Mouse (Mus musculus): Measurements from ENCODE around the gene Olfr1221. TPM values are rescaled to one million over a fixed set of nuclear protein-coding genes. Genes with fewer than 3 reads are reported as not detected.
"Not testable (repeated sequence)": the region's sequence is repeated elsewhere in the genome, so short reads cannot be mapped to it uniquely, and the experiment has no call there.

Olfr1221 gene
- polyA plus RNA-seq (2016; fragmentation: Nextera tagmentation; extraction: Ambion mirVana): not detected in 2 replicates

DNA sequence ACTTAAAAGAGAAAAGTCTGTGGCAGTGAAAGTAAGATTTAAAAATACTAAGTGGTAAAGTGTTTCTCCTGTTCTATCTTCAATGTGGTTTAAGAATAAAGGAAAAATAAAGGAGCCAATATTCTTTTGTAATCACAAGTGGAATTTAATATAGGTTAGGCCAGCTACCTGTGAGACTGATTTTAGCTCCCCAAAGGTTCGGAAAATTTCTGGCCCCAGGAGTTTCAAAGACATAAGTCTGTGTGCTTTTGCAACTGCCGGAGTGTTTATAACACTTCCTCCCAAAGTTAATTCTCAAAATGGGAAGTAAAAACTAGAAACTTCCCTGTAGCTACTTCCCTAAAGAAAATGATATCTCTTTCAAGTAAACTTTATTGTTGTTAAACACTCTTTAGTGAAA is at the start of gene Olfr1221:
TSS of gene Olfr1221 (minus strand) at position 101 of the 400 bp plus-strand sequence.
- 96% methylated on average over 2 of the region's 2 CpGs for WGBS

DNA sequence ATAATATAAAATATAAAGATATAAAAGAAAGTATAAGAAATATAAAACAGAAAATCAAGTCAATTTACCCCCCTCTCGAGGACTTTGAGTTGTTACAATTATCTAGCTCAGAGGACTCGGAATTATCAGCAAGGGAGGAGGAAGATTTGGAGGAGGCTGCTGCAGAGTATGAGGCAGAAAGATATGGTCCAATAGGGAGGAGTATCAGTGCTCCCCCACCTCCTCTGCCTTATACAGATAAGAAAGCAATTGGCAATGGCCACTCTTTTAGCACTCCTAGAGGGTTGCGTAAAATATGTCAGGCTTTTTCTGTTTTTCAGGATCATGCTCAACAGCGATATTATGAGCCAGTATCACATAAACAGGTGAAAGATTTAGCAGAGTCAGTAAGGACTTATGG is 47.6 kb upstream of the Olfr1221 start:
- H3K4me3 ChIP-seq; H3K27ac ChIP-seq; H3K4me1 ChIP-seq; H3K36me3 ChIP-seq; H3K27me3 ChIP-seq (ENCODE audit: low read depth, poor library complexity, severe bottlenecking); H3K9me3 ChIP-seq (replicated peaks); DNase-seq (ENCODE audit: low spot score): not testable (repeated sequence)
- WGBS: 93% methylated on average over 4 of the region's 4 CpGs

More for the DNA sequence above, at the start of gene Olfr1221:
- H3K4me3 ChIP-seq: no peak within 1 kb of the TSS
- H3K36me3 ChIP-seq: no peaks in the 10 kb centered on the region
- H3K9me3 ChIP-seq (replicated peaks): no peaks in the 10 kb centered on the region
- no peaks in the 10 kb centered on the region for H3K4me1 ChIP-seq
- no peak within 1 kb of the TSS for H3K27ac ChIP-seq
- no peaks in the 10 kb centered on the region for H3K27me3 ChIP-seq (ENCODE audit: low read depth, poor library complexity, severe bottlenecking)
- DNase-seq (ENCODE audit: low spot score): no peak

DNA sequence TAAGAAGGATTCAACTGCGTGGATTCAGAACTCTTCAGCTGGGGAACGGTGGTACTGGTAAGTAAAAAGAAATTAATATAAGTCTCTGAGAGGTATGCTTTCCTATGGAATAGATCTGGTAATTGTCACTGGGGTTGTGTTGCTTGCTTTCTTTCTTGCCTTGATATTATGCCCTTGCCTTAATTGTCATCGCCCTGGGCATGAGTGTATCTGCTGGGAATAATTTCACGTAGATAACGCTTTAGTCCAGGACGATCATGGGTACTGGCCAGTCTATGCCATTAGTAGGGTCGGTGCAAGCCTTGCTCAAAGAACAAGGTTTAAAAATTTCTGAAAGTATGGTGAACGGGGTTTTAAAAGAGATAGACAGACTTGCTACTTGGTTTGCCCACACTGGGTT is 46.9 kb upstream of the Olfr1221 start, which contains the start of gene Olfr1224-ps1:
TSS of gene Olfr1224-ps1 (minus strand) at position 101 of the 400 bp plus-strand sequence.
- H3K36me3 ChIP-seq; H3K9me3 ChIP-seq (replicated peaks); H3K4me3 ChIP-seq; DNase-seq (ENCODE audit: low spot score); H3K27ac ChIP-seq; H3K4me1 ChIP-seq; H3K27me3 ChIP-seq (ENCODE audit: low read depth, poor library complexity, severe bottlenecking): not testable (repeated sequence)
- 94% methylated on average over 8 of the region's 8 CpGs for WGBS

DNA sequence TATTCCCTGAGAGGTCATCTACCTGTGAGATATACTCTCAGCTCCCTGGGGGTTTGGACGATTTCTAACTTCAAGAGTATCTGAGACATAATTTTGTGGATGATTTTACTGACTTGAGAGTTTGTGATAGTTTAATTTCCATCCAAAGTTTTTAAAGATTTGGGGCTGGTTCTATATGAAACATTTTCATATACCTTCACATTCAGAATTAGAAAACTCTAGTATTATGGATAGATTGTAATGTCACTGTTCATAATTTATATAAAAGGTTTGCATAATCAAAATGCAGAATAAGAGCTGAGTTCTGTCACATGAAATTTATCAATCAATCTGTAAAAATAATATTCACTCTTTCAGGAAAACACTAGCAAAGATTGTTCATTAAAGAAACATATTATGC is 34.4 kb upstream of the Olfr1221 start, which contains the start of gene Olfr1223:
TSS of gene Olfr1223 (minus strand) at position 101 of the 400 bp plus-strand sequence.
- no peaks in the 10 kb centered on the region for H3K36me3 ChIP-seq
- no peak for DNase-seq (ENCODE audit: low spot score)
- H3K4me1 ChIP-seq: no peaks in the 10 kb centered on the region
- no peaks in the 10 kb centered on the region for H3K9me3 ChIP-seq (replicated peaks)
- H3K27me3 ChIP-seq (ENCODE audit: low read depth, poor library complexity, severe bottlenecking): no peaks in the 10 kb centered on the region
- 88% methylated on average over 1 of the region's 1 CpGs for WGBS
- no peak within 1 kb of the TSS for H3K4me3 ChIP-seq
- H3K27ac ChIP-seq: no peak within 1 kb of the TSS

DNA sequence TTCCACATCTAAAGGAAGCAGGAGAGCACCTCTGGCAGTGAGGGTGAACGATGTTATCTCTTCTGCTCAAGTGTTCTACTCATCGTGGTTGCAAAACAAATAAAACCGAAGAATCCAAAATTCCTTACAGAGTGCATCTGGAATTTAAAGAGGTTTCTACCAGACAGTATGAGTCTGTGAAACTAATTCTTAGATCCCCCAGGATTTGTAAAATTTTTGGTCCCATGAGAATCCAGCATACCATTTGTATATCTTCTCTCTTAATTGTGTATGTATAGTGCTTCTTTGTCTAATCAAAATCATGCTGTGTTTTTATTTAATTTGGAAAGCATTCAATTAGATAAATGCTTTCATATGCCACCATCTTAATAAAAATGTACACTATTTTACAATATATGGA is 15.9 kb upstream of the Olfr1221 start, which contains the start of gene Olfr1222:
TSS of gene Olfr1222 (minus strand) at position 101 of the 400 bp plus-strand sequence.
- Histone ChIP-seq H3K4me1 (no peaks in the 10 kb centered on the region), H3K27ac (no peak within 1 kb of the TSS), H3K36me3 (no peaks in the 10 kb centered on the region), H3K27me3 (ENCODE audit: low read depth, poor library complexity, severe bottlenecking) (no peaks in the 10 kb centered on the region), H3K9me3 (replicated peaks) (no peaks in the 10 kb centered on the region), H3K4me3 (no peak within 1 kb of the TSS)
- WGBS: 89% methylated on average over 3 of the region's 3 CpGs
- no peak for DNase-seq (ENCODE audit: low spot score)

DNA sequence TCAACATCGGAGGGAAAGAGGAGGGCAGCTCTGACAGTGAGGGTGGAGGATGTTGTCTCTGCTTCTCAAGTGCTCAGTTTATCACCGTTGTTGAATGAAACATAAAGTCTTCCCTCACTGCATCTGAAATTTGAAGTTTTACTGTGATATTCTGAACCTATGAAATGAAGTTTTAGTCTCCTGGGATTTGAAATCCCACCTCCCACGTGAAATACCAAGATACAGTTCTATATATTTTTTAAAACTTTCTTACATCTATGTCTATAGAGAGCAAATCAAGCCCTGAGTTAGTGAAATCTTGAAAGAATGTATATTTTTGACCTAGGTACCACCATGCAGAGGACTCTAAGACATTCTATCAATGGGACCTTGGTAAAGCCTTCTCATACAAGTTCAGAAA is 10.3 kb downstream of the Olfr1221 start, which contains the start of gene Olfr1220:
TSS of gene Olfr1220 (minus strand) at position 101 of the 400 bp plus-strand sequence.
- H3K27me3 ChIP-seq (ENCODE audit: low read depth, poor library complexity, severe bottlenecking): no peaks in the 10 kb centered on the region
- no peak for DNase-seq (ENCODE audit: low spot score)

DNA sequence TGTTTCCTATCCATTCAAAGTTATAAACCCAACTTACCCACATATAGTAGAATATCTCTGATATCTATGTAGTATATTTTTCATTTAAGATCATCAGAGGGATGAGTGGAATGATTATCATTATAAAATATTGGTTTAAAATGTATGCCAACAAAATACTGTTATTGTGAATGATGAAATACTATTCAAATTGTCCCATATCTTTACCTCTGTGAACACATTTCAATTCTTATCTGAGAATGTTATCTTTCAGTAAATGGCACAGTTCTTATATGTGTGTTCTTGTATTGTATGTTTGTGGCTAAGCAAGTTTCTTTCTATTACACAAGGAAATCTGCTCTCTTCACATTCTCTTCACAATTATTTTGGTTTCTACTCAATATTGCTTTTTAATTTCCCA is 11.4 kb downstream of the Olfr1221 start:
- no peak overlapping the region for H3K4me3 ChIP-seq
- H3K36me3 ChIP-seq: no peaks in the 10 kb centered on the region
- H3K27me3 ChIP-seq (ENCODE audit: low read depth, poor library complexity, severe bottlenecking): no peaks in the 10 kb centered on the region
- no peak for DNase-seq (ENCODE audit: low spot score)
- no peak overlapping the region for H3K27ac ChIP-seq
- no peaks in the 10 kb centered on the region for H3K4me1 ChIP-seq
- H3K9me3 ChIP-seq (replicated peaks): no peaks in the 10 kb centered on the region

More for the DNA sequence above, 10.3 kb downstream of the Olfr1221 start, which contains the start of gene Olfr1220:
- H3K4me3 ChIP-seq: no peak within 1 kb of the TSS
- H3K27ac ChIP-seq: no peak within 1 kb of the TSS
- no peaks in the 10 kb centered on the region for H3K4me1 ChIP-seq
- no peaks in the 10 kb centered on the region for H3K36me3 ChIP-seq
- 83% methylated on average over 3 of the region's 3 CpGs for WGBS
- H3K9me3 ChIP-seq (replicated peaks): no peaks in the 10 kb centered on the region

DNA sequence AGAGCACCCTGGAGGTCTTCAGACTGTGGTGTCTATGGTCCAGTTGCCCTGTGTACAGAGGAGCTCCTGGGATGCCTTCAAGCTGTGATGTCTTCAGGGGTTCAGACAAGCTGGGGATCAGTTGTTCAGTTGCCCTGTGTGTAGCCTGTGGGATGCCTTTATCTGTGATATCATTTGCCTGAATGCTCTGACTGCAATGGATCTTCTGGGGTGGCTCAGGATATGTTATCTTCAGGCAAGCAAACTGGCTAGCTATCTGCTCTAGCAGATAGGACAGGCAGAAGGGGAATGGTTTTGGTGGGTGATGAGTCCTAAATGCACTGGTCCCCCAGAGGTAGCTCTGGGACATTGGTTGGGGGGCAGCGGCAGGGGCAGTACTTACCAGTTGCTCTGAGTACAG is 23.2 kb downstream of the Olfr1221 start:
- Histone ChIP-seq H3K27me3 (ENCODE audit: low read depth, poor library complexity, severe bottlenecking) (no peaks in the 10 kb centered on the region), H3K27ac (no peak overlapping the region), H3K4me3 (no peak overlapping the region), H3K36me3 (no peaks in the 10 kb centered on the region), H3K9me3 (replicated peaks) (no peaks in the 10 kb centered on the region), H3K4me1 (no peaks in the 10 kb centered on the region)
- DNase-seq (ENCODE audit: low spot score): no peak
- 96% methylated on average over 1 of the region's 1 CpGs for WGBS

DNA sequence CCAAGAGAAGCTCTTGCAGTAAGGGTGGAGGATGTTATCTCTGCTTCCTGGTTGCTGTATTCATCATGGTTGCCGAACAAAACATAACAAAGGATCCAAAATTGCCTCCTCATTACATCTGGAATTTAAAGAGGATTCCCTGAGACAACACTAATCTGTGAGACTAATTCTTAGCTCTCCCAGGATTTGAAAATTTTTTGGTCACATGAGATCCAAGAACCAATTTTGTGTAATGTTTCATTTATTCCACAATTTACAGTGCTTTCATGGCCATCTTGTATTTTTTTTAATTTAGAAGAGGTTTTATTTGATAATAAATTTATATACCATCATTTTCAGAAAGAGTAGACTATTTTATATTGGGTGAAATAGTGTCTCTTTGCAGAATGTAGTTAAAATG is 33.7 kb downstream of the Olfr1221 start, which contains the start of gene Olfr1219:
TSS of gene Olfr1219 (minus strand) at position 101 of the 400 bp plus-strand sequence.
- Histone ChIP-seq H3K27ac (no peak within 1 kb of the TSS), H3K36me3 (no peaks in the 10 kb centered on the region), H3K4me1 (no peaks in the 10 kb centered on the region), H3K4me3 (no peak within 1 kb of the TSS), H3K9me3 (replicated peaks) (no peaks in the 10 kb centered on the region), H3K27me3 (ENCODE audit: low read depth, poor library complexity, severe bottlenecking) (no peaks in the 10 kb centered on the region)
- no peak for DNase-seq (ENCODE audit: low spot score)
- WGBS: 88% methylated on average over 1 of the region's 1 CpGs

DNA sequence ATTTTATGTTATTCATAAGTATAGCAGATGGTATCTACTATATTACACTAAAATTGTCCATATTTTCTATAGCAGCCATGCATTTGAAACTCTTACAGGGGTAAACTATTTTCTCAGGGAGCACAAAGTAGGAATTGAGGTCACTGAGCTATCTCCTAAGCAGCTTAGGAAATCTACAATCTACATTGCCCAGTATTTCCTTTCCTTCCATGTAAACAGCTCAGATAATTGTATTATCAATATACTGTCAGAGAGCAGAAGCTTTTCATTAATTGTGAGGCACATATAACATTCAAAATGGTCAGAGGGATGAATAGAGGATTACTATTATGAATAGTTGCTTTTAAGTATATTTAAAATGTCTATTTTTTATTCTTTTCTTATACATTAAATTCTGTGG is 35.6 kb downstream of the Olfr1221 start:
- no peaks in the 10 kb centered on the region for H3K36me3 ChIP-seq
- no peaks in the 10 kb centered on the region for H3K4me1 ChIP-seq
- H3K4me3 ChIP-seq: no peak overlapping the region
- H3K27me3 ChIP-seq (ENCODE audit: low read depth, poor library complexity, severe bottlenecking): no peaks in the 10 kb centered on the region
- H3K27ac ChIP-seq: no peak overlapping the region
- DNase-seq (ENCODE audit: low spot score): no peak
- no peaks in the 10 kb centered on the region for H3K9me3 ChIP-seq (replicated peaks)

DNA sequence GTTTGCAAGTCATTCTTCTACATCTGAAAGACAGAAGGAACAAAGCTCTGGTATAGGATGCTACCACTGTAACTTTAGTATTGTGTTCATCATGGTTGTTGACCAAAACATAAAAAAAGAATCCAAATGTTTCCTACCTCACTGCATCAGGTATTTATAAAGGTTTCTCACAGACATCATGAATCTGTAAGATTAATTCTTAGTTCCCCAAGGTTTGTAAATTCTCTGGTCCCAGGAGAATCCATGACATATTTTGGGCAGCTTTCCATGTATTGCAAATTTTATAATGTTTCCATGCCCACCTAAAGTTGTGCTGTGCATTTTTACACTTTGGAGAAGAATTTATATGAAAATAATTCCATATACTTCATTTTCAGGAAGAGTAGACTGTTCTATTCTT is 56.0 kb downstream of the Olfr1221 start, which contains the start of gene Olfr1218:
TSS of gene Olfr1218 (minus strand) at position 101 of the 400 bp plus-strand sequence.
- DNase-seq (ENCODE audit: low spot score): no peak
- H3K27me3 ChIP-seq (ENCODE audit: low read depth, poor library complexity, severe bottlenecking): no peaks in the 10 kb centered on the region
- H3K4me3 ChIP-seq: no peak within 1 kb of the TSS
- H3K9me3 ChIP-seq (replicated peaks): no peaks in the 10 kb centered on the region
- no peak within 1 kb of the TSS for H3K27ac ChIP-seq
- H3K4me1 ChIP-seq: no peaks in the 10 kb centered on the region
- no peaks in the 10 kb centered on the region for H3K36me3 ChIP-seq

Measured in limb, embryonic 10.5 days (tissue).